Mouse (Mus musculus) testis, adult 2 months (tissue): ENCODE results near the gene Tex38. TPM values are rescaled to one million over a fixed set of nuclear protein-coding genes. Genes with fewer than 3 reads are reported as not detected.

Experiments
- H3K27ac ChIP-seq: fragments of 200-500 bp; 2 replicates; pipeline ENCODE4 v1.5.1; 2012; ENCODE audit warnings: low read depth, low read length; ENCODE audit not compliant: control insufficient read depth, insufficient read depth
- H3K27me3 ChIP-seq: fragments of 200-500 bp; 2 replicates; pipeline ENCODE4 v1.6.1; 2012; ENCODE audit warnings: mild to moderate bottlenecking, low read length, moderate library complexity; ENCODE audit not compliant: control insufficient read depth, insufficient read depth
- H3K36me3 ChIP-seq: fragments of 200-500 bp; 2 replicates; pipeline ENCODE4 v1.6.1; 2012; ENCODE audit warnings: mild to moderate bottlenecking, low read length; ENCODE audit not compliant: control insufficient read depth, insufficient read depth
- H3K4me1 ChIP-seq: fragments of 200-500 bp; 2 replicates; pipeline ENCODE4 v1.6.1; 2012; ENCODE audit warnings: low read length; ENCODE audit not compliant: control insufficient read depth, insufficient read depth
- H3K4me3 ChIP-seq: fragments of 200-500 bp; 2 replicates; pipeline ENCODE4 v1.5.1; 2012; ENCODE audit warnings: low read depth, mild to moderate bottlenecking, low read length, moderate library complexity, mixed read lengths; ENCODE audit not compliant: control insufficient read depth
- CTCF ChIP-seq: fragments of 200-500 bp; IDR thresholded peaks from 2 replicates; pipeline ENCODE4 v1.5.1; 2012; ENCODE audit warnings: low read depth, mild to moderate bottlenecking, inconsistent platforms, low read length, moderate library complexity; ENCODE audit not compliant: control insufficient read depth, insufficient read depth, insufficient replicate concordance
- POLR2A ChIP-seq: fragments of 200-500 bp; IDR thresholded peaks from 2 replicates; pipeline ENCODE4 v1.6.1; 2012; ENCODE audit warnings: low read depth, mild to moderate bottlenecking, inconsistent platforms, low read length, moderate library complexity; ENCODE audit not compliant: control insufficient read depth
- polyA plus RNA-seq: library from polyadenylated mRNA; depleted of rRNA; stranded (reverse); fragments of >200 nt; gene quantifications from 2 replicates; pipeline ENCODE4 v1.2.3, GENCODE M21; 2012

Gene Tex38
- polyA plus RNA-seq, 1 experiment, result 78.8 TPM

DNA sequence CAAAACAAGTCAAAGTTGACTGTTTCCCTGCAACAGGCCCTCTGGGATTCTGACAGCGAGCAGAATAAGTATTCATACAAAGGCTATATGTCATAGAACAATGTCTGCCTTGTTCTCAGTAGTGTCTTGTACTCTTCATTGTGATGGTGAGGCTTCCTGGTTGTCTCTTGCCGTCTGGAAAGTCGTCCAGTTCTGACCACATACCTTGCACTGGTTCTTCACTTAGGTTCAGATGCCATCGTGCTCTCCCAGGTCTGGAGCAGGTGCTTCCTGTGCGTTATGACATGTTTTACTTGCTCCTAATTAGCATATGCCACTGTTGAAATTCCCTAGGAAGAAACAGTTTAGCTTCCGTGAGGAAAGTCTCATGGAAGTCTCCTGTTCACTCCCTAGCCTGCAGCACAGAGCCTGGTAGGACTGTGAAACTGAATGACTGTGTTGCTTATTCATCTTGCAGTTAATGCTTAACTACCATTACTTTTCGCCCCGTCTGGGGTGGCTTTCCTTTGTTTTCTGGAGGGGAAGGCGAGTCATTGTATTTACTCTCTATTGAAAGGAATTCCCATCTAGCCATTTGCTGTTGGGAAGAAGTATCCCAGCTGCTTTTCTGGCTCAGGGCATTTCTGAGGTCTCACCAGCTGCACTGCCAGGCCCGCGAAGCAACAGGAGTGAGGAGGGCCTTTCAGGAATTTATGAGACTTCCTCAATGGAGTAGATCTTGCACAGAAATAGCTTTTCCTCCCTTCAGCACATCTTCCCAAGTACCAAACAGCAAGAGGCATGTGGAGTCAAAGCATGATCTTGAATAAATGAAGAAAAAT, 13.0 kb downstream of the Tex38 start:
- TF ChIP-seq POLR2A, result no peak
- no peak for TF ChIP-seq CTCF
- H3K27ac ChIP-seq, result no peak overlapping the region
- no peaks in the 10 kb centered on the region for H3K4me1 ChIP-seq
- peaks cover 4% of the 10 kb centered on the region for H3K36me3 ChIP-seq
- H3K4me3 ChIP-seq, result no peak overlapping the region
- H3K27me3 ChIP-seq, result no peaks in the 10 kb centered on the region

DNA sequence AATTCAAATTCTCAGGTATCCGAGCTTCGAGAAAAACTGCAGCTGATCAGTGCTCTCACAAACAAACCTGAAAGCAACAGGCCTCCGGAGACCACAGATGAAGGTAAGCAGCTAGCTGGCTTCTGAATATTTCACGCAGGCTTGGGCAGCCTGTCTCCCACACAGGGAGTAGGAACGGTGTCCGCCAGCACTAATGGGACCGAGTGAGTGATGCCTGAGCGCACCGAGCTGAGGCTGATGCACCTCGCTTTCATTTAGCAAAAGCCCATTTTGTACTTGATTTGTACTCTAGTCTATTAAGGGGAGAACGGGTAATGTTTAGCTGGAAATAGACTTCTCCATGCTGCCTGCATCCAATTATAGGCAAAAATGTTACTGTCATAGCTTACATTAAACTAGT, 16.2 kb downstream of the Tex38 start:
- H3K4me3 ChIP-seq, result no peak overlapping the region
- no peak for TF ChIP-seq CTCF
- no peaks in the 10 kb centered on the region for H3K4me1 ChIP-seq
- no peak overlapping the region for H3K27ac ChIP-seq
- H3K27me3 ChIP-seq, result no peaks in the 10 kb centered on the region
- H3K36me3 ChIP-seq, result peaks cover 4% of the 10 kb centered on the region

DNA sequence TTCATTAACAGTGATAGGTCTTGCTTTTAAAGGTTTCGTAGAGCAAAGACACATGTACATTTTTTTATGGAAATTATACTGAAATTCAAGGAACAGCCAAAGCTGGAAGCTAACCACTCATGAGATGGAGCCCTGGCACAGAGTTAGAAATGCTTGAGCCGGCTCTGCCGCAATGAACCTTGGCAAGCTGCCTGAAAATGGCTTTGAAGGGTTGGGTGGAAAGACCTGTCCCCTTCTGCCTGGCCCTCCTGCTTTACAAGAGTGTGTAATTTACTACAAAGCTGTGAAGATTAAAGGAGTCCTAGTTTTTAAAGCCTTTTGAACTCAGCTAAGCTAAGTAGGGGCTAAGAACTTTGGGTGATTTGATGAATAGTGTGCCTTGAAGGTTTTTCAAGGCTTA, 19.6 kb downstream of the Tex38 start:
- no peak for TF ChIP-seq POLR2A
- TF ChIP-seq CTCF, result no peak
- Histone ChIP-seq H3K4me3 (no peak overlapping the region), H3K27me3 (no peaks in the 10 kb centered on the region), H3K27ac (no peak overlapping the region), H3K36me3 (no peaks in the 10 kb centered on the region; the same call in 1 of the 2 replicates), H3K4me1 (peaks cover 3% of the 10 kb centered on the region)

DNA sequence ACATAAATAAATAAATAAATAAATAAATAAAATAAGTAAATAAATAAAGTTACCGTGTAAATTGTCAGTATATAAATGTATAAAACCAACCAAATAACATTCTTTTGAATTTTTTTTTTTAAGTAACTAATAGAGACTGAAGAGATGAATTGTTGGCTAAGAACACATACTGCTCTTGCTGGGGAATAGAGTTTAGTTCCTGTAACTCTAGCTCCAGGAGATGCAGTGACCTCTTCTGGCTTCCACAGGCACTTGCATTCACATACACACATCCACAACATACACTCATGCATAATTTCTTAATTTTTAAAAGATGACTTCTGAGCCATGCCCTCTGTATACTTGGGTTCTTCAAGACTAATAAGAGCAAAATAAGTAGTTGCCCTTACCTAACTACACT, 26.0 kb downstream of the Tex38 start:
- no peak overlapping the region for H3K4me3 ChIP-seq
- peaks cover 3% of the 10 kb centered on the region for H3K36me3 ChIP-seq
- peaks cover 3% of the 10 kb centered on the region for H3K4me1 ChIP-seq
- no peak overlapping the region for H3K27ac ChIP-seq
- no peaks in the 10 kb centered on the region for H3K27me3 ChIP-seq
- TF ChIP-seq CTCF (no peak), POLR2A (no peak)

DNA sequence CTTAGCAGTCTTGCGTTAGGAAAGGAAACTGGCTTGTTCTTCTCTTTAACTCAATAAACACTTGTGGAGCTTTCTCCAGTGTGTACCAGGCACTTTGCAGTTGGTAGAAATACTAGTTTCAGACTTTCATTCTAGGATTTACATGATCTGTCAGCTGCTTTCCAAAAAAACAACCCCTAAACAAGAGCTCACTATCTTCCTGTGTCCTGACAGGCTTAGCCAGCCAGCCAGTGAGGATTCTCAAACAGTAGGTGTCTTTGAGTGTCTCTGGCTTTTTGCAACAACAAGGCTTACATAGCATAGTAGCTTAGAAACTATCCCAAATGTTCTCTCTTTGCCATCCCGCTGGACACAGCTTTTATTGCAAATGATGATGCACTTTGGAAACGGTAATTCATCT, 26.7 kb downstream of the Tex38 start:
- TF ChIP-seq POLR2A (no peak), CTCF (no peak)
- Histone ChIP-seq H3K36me3 (peaks cover 3% of the 10 kb centered on the region), H3K4me3 (no peak overlapping the region)

DNA sequence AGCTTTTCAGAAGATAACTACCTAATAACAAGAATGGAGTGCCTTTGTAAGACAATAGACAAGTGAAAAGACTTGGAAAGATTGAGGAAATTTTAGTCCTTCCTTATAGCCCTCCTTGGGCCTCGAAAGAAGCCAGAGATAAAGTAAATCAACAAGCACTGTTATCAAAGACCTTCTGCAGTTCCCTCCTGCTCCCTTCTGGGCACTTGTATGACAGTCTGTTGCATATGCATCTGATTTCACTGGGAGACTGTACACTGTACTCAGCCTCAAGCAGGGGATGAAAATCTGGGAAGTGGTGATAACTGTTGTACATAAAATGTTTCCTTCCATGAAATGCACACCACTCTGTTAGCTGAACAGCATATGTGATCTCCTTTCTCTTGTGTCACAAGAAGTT, 31.5 kb downstream of the Tex38 start:
- Histone ChIP-seq H3K4me1 (no peaks in the 10 kb centered on the region), H3K36me3 (peaks cover 3% of the 10 kb centered on the region), H3K27me3 (no peaks in the 10 kb centered on the region), H3K27ac (no peak overlapping the region), H3K4me3 (no peak overlapping the region)
- no peak for TF ChIP-seq POLR2A
- TF ChIP-seq CTCF, result no peak

More for the DNA sequence above, 26.7 kb downstream of the Tex38 start:
- no peaks in the 10 kb centered on the region for H3K27me3 ChIP-seq
- peaks cover 3% of the 10 kb centered on the region for H3K4me1 ChIP-seq
- H3K27ac ChIP-seq, result no peak overlapping the region

DNA sequence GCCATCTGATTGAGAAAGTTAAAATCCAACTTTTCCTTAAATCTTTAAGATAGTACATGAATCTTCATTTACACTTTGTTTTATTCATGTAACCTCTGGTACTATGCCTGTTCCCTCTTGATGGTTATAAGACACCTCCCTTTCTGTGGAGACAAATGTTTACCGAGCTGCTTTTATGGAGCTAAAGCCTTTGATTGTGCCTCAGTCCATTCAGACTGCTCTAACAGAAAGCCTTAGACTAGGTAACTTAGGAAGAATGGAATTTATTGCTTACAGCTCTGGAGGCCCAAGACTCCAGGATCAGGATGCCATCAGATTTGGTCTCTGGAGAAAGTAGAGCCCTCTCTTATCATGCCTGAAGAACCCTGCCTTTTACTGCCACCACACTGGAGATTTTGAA, 32.6 kb downstream of the Tex38 start:
- Histone ChIP-seq H3K27ac (no peak overlapping the region), H3K4me3 (no peak overlapping the region), H3K4me1 (no peaks in the 10 kb centered on the region), H3K27me3 (no peaks in the 10 kb centered on the region), H3K36me3 (peaks cover 1% of the 10 kb centered on the region; the same call in 1 of the 2 replicates)
- TF ChIP-seq POLR2A (no peak), CTCF (no peak)
